Mouse (Mus musculus) cerebellum, adult 2 months (tissue): ENCODE data around the gene Tmod4. TPM values are rescaled to one million over a fixed set of nuclear protein-coding genes. Genes with fewer than 3 reads are reported as not detected.
A peak's percentile ranks its signal among the peaks of the same experiment; 100 is the strongest.
"Not testable (repeated sequence)": the region's sequence is repeated elsewhere in the genome, so short reads cannot be mapped to it uniquely, and the experiment has no call there.

Source experiments
- DNase-seq, 2 experiments: peaks; one replicate each; pipeline ENCODE4 v3.0.0; 2021
- H3K27ac ChIP-seq: fragments of 200-500 bp; 2 replicates; pipeline ENCODE4 v1.5.1; 2012; ENCODE audit warnings: low read length, control low read depth, inconsistent platforms; ENCODE audit not compliant: insufficient read depth
- H3K27me3 ChIP-seq: fragments of 200-500 bp; 2 replicates; pipeline ENCODE4 v1.6.1; 2012; ENCODE audit warnings: inconsistent platforms, mild to moderate bottlenecking, low read length, moderate library complexity; ENCODE audit not compliant: control insufficient read depth, insufficient read depth
- H3K4me1 ChIP-seq: fragments of 200-500 bp; 2 replicates; pipeline ENCODE4 v1.6.1; 2011; ENCODE audit warnings: low read length; ENCODE audit not compliant: control insufficient read depth, insufficient read depth
- H3K4me3 ChIP-seq: fragments of 200-500 bp; replicated peaks from 2 replicates; pipeline ENCODE3; 2011; ENCODE audit warnings: mild to moderate bottlenecking, low read depth, low read length, control low read depth; ENCODE audit not compliant: insufficient read depth
- CTCF ChIP-seq: fragments of 200-500 bp; IDR thresholded peaks from 2 replicates; pipeline ENCODE4 v1.5.1; 2011; ENCODE audit warnings: low read depth, mild to moderate bottlenecking, control low read depth, low read length, moderate library complexity, borderline replicate concordance; ENCODE audit not compliant: insufficient read depth
- POLR2A ChIP-seq: fragments of 200-500 bp; IDR thresholded peaks from 2 replicates; pipeline ENCODE4 v1.6.1; 2011; ENCODE audit warnings: low read length, control low read depth, borderline replicate concordance; ENCODE audit not compliant: insufficient read depth
- WGBS: fragments of 180-500 bp; shearing (Covaris S2); methylation state at CpG from one replicate; pipeline ENCODE4 v1.1.7; 2018; 5-methylcytosine and 5-hydroxymethylcytosine counted together
- polyA plus RNA-seq: library from polyadenylated mRNA; depleted of rRNA; stranded (reverse); fragments of >200 nt; gene quantifications from 2 replicates; pipeline ENCODE4 v1.2.3, GENCODE M21; 2012

Gene Tmod4
- polyA plus RNA-seq, 1 experiment = 1.0 TPM

DNA sequence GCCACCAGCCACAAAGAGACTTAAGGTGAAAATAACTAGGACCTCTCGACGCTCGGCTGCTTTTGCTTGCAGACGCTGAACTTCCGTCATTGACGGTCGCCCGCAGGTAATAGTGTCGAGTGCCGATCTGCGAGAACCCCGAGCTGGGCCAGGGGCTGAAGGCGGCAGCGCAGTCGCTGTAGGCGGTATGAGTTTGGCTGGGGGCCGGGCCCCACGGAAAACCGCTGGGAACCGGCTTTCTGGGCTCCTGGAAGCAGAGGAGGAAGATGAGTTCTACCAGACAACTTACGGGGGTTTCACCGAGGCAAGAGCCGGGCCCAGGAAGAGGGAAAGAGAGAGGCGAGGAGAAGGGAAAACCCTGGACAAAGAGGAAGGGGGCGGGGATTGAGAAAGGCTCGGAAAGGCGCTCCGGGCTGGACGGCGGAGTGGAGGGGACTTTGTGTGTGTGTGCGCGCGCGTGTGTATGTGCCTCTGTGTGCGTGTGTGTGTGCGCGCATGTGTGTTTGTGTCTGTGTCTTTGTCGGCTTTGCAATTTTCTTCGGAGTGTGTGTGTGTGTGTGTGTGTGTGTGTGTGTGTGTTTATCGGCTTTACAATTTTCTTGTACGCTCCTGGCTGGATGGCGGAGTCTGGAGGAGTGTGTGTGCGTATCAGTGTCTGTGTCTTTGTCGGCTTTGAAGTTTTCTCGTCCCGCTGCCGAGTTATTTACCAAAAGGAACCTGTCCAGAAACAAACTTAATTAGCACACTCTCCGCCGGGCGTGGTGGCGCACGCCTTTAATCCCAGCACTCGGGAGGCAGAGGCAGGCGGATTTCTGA, 13.2 kb upstream of the Tmod4 start, which contains the start of gene Vps72:
Vps72 (plus strand) TSS at position 112 of the 816 bp plus-strand sequence.
- Histone ChIP-seq H3K27me3 (no peaks in the 10 kb centered on the region), H3K27ac (peak within 1 kb of the TSS; percentile 73), H3K4me1 (no peaks in the 10 kb centered on the region), H3K4me3 (peak within 1 kb of the TSS; percentile 90)
- TF ChIP-seq POLR2A (peak; percentile 81), CTCF (no peak)
- 1% methylated on average over 54 of the region's 54 CpGs for WGBS
- peak; percentile 89 to 92 for DNase-seq

DNA sequence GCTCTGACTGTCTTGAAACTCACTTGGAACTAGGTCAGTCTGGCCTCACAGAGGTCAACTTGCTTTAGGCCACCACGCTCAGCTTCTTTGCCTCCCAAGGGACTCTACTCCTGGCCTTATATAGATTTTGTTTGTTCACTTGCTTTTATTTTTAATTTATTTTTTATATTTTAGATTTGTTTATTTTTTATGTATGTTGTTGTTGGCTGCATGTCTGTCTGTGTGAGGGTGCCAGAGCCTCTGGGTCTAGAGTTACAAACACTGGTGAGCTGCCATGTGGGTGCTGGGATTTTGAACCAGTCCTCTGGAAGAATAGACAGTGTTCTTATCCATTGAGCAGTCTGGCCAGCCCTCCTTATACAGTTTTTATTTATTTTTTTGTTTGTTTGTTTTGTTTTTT, 11.5 kb upstream of the Tmod4 start:
- Histone ChIP-seq H3K27ac (no peak overlapping the region), H3K4me1 (no peaks in the 10 kb centered on the region), H3K27me3 (no peaks in the 10 kb centered on the region), H3K4me3 (no peak overlapping the region)
- TF ChIP-seq POLR2A (no peak), CTCF (no peak)
- 84% methylated on average over 1 of the region's 1 CpGs for WGBS
- no peak for DNase-seq

DNA sequence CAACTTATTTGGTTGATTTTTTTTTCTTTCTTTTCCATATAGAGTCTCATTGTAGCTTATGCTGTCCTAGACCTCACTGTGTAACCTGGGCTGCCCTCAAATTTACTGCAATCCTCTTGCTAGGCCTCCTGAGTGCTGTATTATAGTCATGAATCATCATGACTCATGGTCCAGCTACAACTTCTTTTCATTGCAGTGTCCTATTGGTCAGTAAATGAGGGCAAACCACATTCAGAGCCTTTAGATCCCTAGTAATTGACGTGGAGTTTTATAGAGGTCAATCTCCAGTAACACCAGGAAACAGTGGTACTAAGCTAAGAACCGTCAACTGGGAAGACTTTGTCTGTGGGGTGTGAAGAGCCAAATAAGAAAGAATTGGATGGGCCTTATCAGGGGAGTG, 6.5 kb upstream of the Tmod4 start:
- Histone ChIP-seq H3K4me3 (no peak overlapping the region), H3K27me3 (no peaks in the 10 kb centered on the region), H3K4me1 (no peaks in the 10 kb centered on the region), H3K27ac (no peak overlapping the region)
- TF ChIP-seq CTCF = no peak
- no peak for TF ChIP-seq POLR2A
- WGBS = 95% methylated on average over 2 of the region's 2 CpGs
- no peak for DNase-seq

DNA sequence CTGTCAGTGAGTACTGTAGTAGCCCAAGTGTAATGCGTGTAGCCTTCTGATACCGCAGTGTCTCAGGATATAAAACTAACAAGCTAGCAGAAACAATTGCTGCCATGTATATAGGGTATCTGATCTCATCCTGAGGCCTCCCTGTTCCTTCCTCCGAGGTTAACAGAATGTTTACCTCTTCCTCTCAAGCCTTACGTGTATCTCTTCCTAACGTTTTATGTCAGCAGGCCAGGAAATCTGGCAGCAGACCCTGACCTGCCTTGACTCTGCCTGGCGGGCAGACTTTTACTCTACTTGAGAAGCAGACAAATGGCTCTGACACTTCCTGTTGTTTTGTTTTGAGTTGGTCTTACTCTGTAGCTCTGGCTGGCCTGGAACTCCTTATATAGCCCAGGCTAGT, 2.7 kb upstream of the Tmod4 start:
- Histone ChIP-seq H3K27ac (no peak overlapping the region), H3K27me3 (no peaks in the 10 kb centered on the region), H3K4me3 (no peak overlapping the region), H3K4me1 (no peaks in the 10 kb centered on the region)
- TF ChIP-seq CTCF (no peak), POLR2A (no peak)
- 73% methylated on average over 6 of the region's 6 CpGs for WGBS
- no peak for DNase-seq

DNA sequence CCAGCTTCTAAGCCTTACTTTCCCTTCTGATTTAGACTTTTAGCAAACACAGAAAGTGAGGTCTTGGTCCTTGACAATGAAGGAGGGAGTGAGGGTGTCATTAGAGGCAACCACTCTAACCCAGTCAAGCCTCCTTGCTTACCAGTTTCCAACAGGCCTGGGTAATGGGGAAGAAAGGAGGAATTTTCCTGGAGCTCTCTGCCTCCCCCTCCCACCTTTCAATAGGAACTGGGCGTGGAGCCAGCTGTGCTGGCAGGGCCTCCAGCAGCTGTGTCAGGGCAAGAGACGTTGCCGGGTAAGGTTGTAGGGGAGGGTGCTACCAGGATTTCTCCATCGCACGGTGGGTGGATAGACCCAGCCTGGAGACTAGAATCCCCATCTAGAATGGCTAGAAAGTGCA, 696 bp downstream of the Tmod4 start:
- DNase-seq = peak in 1 of 2 experiments; percentile 26
- Histone ChIP-seq H3K4me1 (peaks cover 20% of the 10 kb centered on the region), H3K27ac (no peak overlapping the region), H3K4me3 (no peak overlapping the region), H3K27me3 (no peaks in the 10 kb centered on the region)
- WGBS = 5% methylated on average over 5 of the region's 5 CpGs
- TF ChIP-seq POLR2A (no peak), CTCF (no peak)

DNA sequence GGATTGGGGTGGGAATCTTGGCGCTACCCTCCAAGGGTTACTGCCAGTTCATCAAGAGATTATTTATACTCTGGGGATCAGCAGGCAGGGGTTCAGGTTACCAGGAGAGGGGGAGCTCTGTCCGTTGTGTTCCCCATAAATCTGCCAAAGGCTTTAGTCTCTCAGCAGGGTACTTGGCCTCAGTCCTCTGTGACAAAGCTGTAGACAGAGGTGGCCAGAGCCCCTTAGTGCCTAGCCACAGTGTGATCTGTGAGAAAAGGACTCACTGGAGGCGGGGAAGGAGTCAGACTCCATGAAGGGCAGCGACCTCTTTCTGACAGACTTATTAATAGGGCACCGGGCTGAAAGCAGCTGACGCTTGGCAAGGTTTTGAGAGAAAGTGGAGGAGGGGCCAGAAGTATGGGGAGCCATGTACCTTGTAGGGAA, 5.0 kb downstream of the Tmod4 start:
- H3K4me1 ChIP-seq = peaks cover 21% of the 10 kb centered on the region
- H3K27ac ChIP-seq = peak overlapping the region; percentile 80
- no peaks in the 10 kb centered on the region for H3K27me3 ChIP-seq
- DNase-seq = peak; percentile 64 to 79
- 0 out of 2 replicates have a peak, but pooled peaks have one; percentile 16 for TF ChIP-seq POLR2A
- TF ChIP-seq CTCF = no peak
- WGBS = 10% methylated on average over 6 of the region's 6 CpGs
- peak overlapping the region; percentile 6 for H3K4me3 ChIP-seq

DNA sequence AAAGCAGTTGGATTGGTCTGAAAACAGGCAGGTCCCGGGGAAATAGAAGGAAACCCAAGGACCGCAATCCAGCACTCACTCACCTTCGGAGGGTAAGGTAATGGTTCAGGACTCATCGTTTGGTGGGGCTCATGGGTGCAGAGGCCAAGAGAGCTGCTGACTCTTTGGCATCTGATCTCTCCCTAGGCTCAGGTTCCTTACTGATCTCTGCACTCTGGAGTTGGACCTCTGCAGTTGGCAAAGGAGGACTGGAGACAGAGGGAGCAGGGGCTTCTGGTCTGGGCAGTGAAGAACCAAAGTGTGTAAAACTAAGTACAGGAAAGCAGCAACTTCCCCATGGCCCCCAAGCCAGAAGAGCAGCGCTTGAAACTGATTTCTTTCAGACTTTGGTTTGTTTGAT, 5.8 kb downstream of the Tmod4 start:
- H3K27ac ChIP-seq = no peak overlapping the region
- no peaks in the 10 kb centered on the region for H3K27me3 ChIP-seq
- H3K4me1 ChIP-seq = peaks cover 21% of the 10 kb centered on the region
- no peak for TF ChIP-seq CTCF
- no peak for TF ChIP-seq POLR2A
- no peak for DNase-seq
- H3K4me3 ChIP-seq = no peak overlapping the region
- WGBS = 89% methylated on average over 5 of the region's 5 CpGs

DNA sequence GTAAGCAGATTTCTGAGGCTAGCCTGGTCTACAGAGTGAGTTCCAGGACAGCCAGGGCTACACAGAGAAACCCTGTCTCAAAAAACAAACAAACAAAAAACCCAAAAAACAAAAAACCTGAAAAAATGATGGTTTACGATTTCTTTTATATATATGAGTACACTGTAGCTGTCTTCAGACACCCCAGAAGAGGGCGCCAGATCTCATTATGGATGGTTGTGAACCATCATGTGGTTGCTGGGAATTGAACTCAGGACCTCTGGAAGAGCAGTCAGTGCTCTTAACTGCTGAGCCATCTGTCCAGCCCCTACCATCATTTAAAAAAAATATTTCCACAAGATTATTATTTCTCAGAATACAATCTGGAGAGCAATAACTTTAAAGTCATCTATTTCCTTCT, 8.1 kb downstream of the Tmod4 start:
- 82% methylated on average over 2 of the region's 2 CpGs for WGBS
- H3K27ac ChIP-seq, H3K4me3 ChIP-seq, H3K27me3 ChIP-seq, DNase-seq: not testable (repeated sequence)
- peaks cover 23% of the 10 kb centered on the region for H3K4me1 ChIP-seq
